8 mouse cellular contexts compared by ENCODE assay signal in genomic region chr10:84382900-84383883, GRCm38 (mm10). TPM values are rescaled to one million over a fixed set of nuclear protein-coding genes. Genes with fewer than 3 reads are reported as not detected.
DNase-seq lines count a peak whose midpoint lies in the region; ATAC-seq and TF ChIP-seq lines count a peak whose summit lies in the region.

No protein-coding gene starts in this region.

- 19% methylated on average over 17 of the region's 17 CpGs for WGBS in hindbrain, embryonic 12.5 days
- WGBS in lung, embryonic 16.5 days: 6% methylated on average over 17 of the region's 17 CpGs
- 13% methylated on average over 17 of the region's 17 CpGs for WGBS in stomach, embryonic 16.5 days

- H3K4me2 ChIP-seq in hindbrain, embryonic 12.5 days (replicated peaks): no peak overlapping the region; the same call in 1 of the 2 replicates
- H3K4me2 ChIP-seq in lung, embryonic 16.5 days (ENCODE audit: low read depth, low read length): peak overlapping the region; percentile 10; the same call in 1 of the 2 replicates
- H3K4me2 ChIP-seq in stomach, embryonic 16.5 days (ENCODE audit: low read depth, low read length): no peak overlapping the region

- no peak for TF ChIP-seq CTCF in gastrocnemius, adult 2 months (IDR thresholded peaks at IDR 0.05)

- no peak overlapping the region for H3K9ac ChIP-seq in hindbrain, embryonic 12.5 days
- H3K9ac ChIP-seq in lung, embryonic 16.5 days (ENCODE audit: low read length): no peak overlapping the region
- H3K9ac ChIP-seq in stomach, embryonic 16.5 days (ENCODE audit: low read length): no peak overlapping the region

- peaks cover 8% of the 10 kb centered on the region for H3K36me3 ChIP-seq in hindbrain, embryonic 12.5 days
- 0 out of 2 replicates have a peak, but pooled peaks cover 2% of the 10 kb centered on the region for H3K36me3 ChIP-seq in lung, embryonic 16.5 days (ENCODE audit: control insufficient read depth, insufficient read depth, low read length)
- H3K36me3 ChIP-seq in stomach, embryonic 16.5 days (ENCODE audit: control insufficient read depth, insufficient read depth, low read length): no peaks in the 10 kb centered on the region

- no peaks in the 10 kb centered on the region for H3K9me3 ChIP-seq in hindbrain, embryonic 12.5 days (replicated peaks)
- H3K9me3 ChIP-seq in lung, embryonic 16.5 days (ENCODE audit: control insufficient read depth, low read length): no peaks in the 10 kb centered on the region
- no peaks in the 10 kb centered on the region for H3K9me3 ChIP-seq in stomach, embryonic 16.5 days (replicated peaks; ENCODE audit: control insufficient read depth, low read length)

- no peaks in the 10 kb centered on the region for H3K27me3 ChIP-seq in hindbrain, embryonic 12.5 days
- no peaks in the 10 kb centered on the region for H3K27me3 ChIP-seq in lung, embryonic 16.5 days (ENCODE audit: control insufficient read depth, insufficient read depth, low read depth, low read length)
- H3K27me3 ChIP-seq in stomach, embryonic 16.5 days (ENCODE audit: control insufficient read depth, insufficient read depth, low read length): no peaks in the 10 kb centered on the region

- peaks cover 52% of the 10 kb centered on the region for H3K4me1 ChIP-seq in hindbrain, embryonic 12.5 days
- H3K4me1 ChIP-seq in lung, embryonic 16.5 days (replicated peaks; ENCODE audit: control insufficient read depth, insufficient read depth, low read length): peaks cover 33% of the 10 kb centered on the region
- peaks cover 22% of the 10 kb centered on the region for H3K4me1 ChIP-seq in stomach, embryonic 16.5 days (ENCODE audit: control insufficient read depth, insufficient read depth, low read length)

- DNase-seq in gastrocnemius, adult 2 months: no peak
- no peak for DNase-seq in gastrocnemius, postnatal 25 days
- DNase-seq in cerebellum, adult 8-10 months: no peak

- H3K4me3 ChIP-seq in gastrocnemius, adult 2 months: no peak overlapping the region
- no peak overlapping the region for H3K4me3 ChIP-seq in hindbrain, embryonic 12.5 days
- no peak overlapping the region for H3K4me3 ChIP-seq in lung, embryonic 16.5 days (ENCODE audit: low read length)
- no peak overlapping the region for H3K4me3 ChIP-seq in stomach, embryonic 16.5 days (replicated peaks; ENCODE audit: low read length)

- peak overlapping the region; percentile 43; the same call in 1 of the 2 replicates for H3K27ac ChIP-seq in gastrocnemius, adult 2 months
- H3K27ac ChIP-seq in hindbrain, embryonic 12.5 days: peak overlapping the region; percentile 77
- peak overlapping the region; percentile 66 for H3K27ac ChIP-seq in lung, embryonic 16.5 days (ENCODE audit: low read length)
- peak overlapping the region; percentile 68 for H3K27ac ChIP-seq in stomach, embryonic 16.5 days (ENCODE audit: low read length)

- intact Hi-C loops in gastrocnemius, adult 2 months (cut with DNase I): no loop called here

- ATAC-seq in common myeloid progenitor, adult 5-6 weeks (replicated peaks; ENCODE audit: low read depth, poor library complexity, severe bottlenecking): peak; percentile 79
- peak; percentile 68 for ATAC-seq in hindbrain, embryonic 12.5 days (ENCODE audit: low FRiP score)
- ATAC-seq in lung, embryonic 16.5 days (ENCODE audit: low read depth): peak; percentile 92
- ATAC-seq in stomach, embryonic 16.5 days (ENCODE audit: insufficient read depth, low FRiP score): peak; percentile 87
- ATAC-seq in erythroblast, adult 5-6 weeks (replicated peaks; ENCODE audit: low FRiP score, poor library complexity, severe bottlenecking): no peak

RNA-seq across cellular contexts. Expression of gene Nuak1, which starts 57.2 kb away (rescaled TPM):
- total RNA-seq in gastrocnemius, adult 2 months (2021): 10 to 100 TPM; 21.4 to 31.0 TPM
- total RNA-seq in gastrocnemius, postnatal 25 days (2021): 10 to 100 TPM; 12.6 to 19.4 TPM
- 0.14 and 1.0 TPM in 2 replicates for total RNA-seq in common myeloid progenitor, adult 5-6 weeks (2017)
- 4.6 and 4.9 TPM in 2 replicates for polyA plus RNA-seq in hindbrain, embryonic 12.5 days (2016; fragmentation: Nextera tagmentation; extraction: Ambion mirVana)
- polyA plus RNA-seq in lung, embryonic 16.5 days (2015; fragmentation: Nextera tagmentation; extraction: Ambion mirVana): 2.2 and 2.6 TPM in 2 replicates
- 0.76 and 1.1 TPM in 2 replicates for polyA plus RNA-seq in stomach, embryonic 16.5 days (2015; fragmentation: Nextera tagmentation; extraction: Ambion mirVana)
- not detected in 2 replicates for total RNA-seq in erythroblast, adult 5-6 weeks (2015; ENCODE audit: low replicate concordance)
- total RNA-seq in erythroblast, adult 5-6 weeks (2017; ENCODE audit: low replicate concordance): 0.85 TPM in 1 of 2 replicates, not detected in the other
